14 mouse cellular contexts compared by ENCODE assay signal in the genomic region with DNA sequence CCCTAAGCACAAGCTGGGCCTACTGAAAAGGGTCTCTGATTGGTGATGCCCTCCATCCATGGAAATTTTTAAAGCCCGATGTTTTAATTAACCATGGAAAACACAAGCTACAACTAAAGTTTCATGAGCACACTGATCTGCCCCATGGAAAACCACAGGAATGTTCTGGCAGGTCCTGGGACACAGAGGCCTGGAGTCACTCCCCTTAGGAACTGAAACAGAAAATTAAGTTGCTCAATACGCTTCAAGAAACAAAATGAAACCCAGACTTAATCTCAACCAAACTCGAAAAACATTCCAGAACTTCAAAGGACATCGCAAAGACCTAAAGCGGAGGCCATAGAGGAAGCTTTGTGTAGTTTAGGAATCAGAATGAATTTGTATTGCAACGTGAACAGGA.
DNase-seq lines count a peak whose midpoint lies in the region; ATAC-seq and TF ChIP-seq lines count a peak whose summit lies in the region.
"Had no signal": no experiment of that assay in that cellular context is flagged by ENCODE, and none has a peak within 500 bp of the region (broad histone marks: within the 10 kb centered on the region; RNA-seq: fewer than 3 reads in every experiment).

No protein-coding gene starts in this region.

- no peak overlapping the region for H3K27ac ChIP-seq in kidney, embryonic 16.5 days (ENCODE audit: low read length)
- peak overlapping the region; percentile 0; the same call in 1 of the 2 replicates for H3K27ac ChIP-seq in kidney, embryonic 15.5 days
- H3K27ac ChIP-seq in lung, postnatal 0 days (ENCODE audit: low read length) = peak overlapping the region; percentile 68
- H3K27ac ChIP-seq: hindbrain, embryonic 13.5 days; neural tube, embryonic 13.5 days had no signal

- H3K4me3 ChIP-seq in kidney, embryonic 16.5 days (ENCODE audit: low read length) = no peak overlapping the region
- no peak overlapping the region for H3K4me3 ChIP-seq in kidney, embryonic 15.5 days (replicated peaks)
- H3K4me3 ChIP-seq in lung, postnatal 0 days (ENCODE audit: low read depth, low read length) = no peak overlapping the region
- H3K4me3 ChIP-seq: hindbrain, embryonic 13.5 days; megakaryocyte, embryonic 14.5 days; neural tube, embryonic 13.5 days had no signal

- no peak overlapping the region for H3K9ac ChIP-seq in kidney, embryonic 16.5 days (replicated peaks; ENCODE audit: low read length)
- no peak overlapping the region for H3K9ac ChIP-seq in kidney, embryonic 15.5 days
- H3K9ac ChIP-seq in lung, postnatal 0 days (replicated peaks; ENCODE audit: low read depth) = no peak overlapping the region
- H3K9ac ChIP-seq: hindbrain, embryonic 13.5 days; neural tube, embryonic 13.5 days had no signal

- TF ChIP-seq CTCF in lung, postnatal 0 days (IDR thresholded peaks at IDR 0.05) = no peak

- peak; percentile 41 for DNase-seq in kidney, adult 11 months
- peak; percentile 86 for DNase-seq in adipocyte (ENCODE audit: low spot score)
- peak; percentile 94 for DNase-seq in lung, postnatal 0 days (ENCODE audit: low spot score)
- no peak for DNase-seq in embryo, embryonic 11 days
- DNase-seq in layer of hippocampus, adult 9-10 months (ENCODE audit: low spot score) = no peak
- DNase-seq: cerebellum, postnatal 25 days; spleen, adult 18-20 months; thymus, postnatal 4 days had no signal

- H3K4me2 ChIP-seq in kidney, embryonic 16.5 days (replicated peaks; ENCODE audit: low read depth, low read length) = no peak overlapping the region
- no peak overlapping the region for H3K4me2 ChIP-seq in kidney, embryonic 15.5 days
- H3K4me2 ChIP-seq in lung, postnatal 0 days (replicated peaks; ENCODE audit: low read depth, low read length) = peak overlapping the region; percentile 8; the same call in 1 of the 2 replicates
- H3K4me2 ChIP-seq: hindbrain, embryonic 13.5 days; neural tube, embryonic 13.5 days had no signal

- H3K36me3 ChIP-seq in kidney, embryonic 16.5 days (ENCODE audit: insufficient read depth, low read length) = 0 out of 2 replicates have a peak, but pooled peaks cover 4% of the 10 kb centered on the region
- H3K36me3 ChIP-seq in kidney, embryonic 15.5 days = 0 out of 2 replicates have a peak, but pooled peaks cover 3% of the 10 kb centered on the region
- H3K36me3 ChIP-seq in lung, postnatal 0 days (ENCODE audit: insufficient read depth, low read length) = no peaks in the 10 kb centered on the region
- H3K36me3 ChIP-seq: G1E; neural tube, embryonic 13.5 days had no signal

- no peaks in the 10 kb centered on the region for H3K27me3 ChIP-seq in kidney, embryonic 16.5 days (ENCODE audit: insufficient read depth, low read length)
- no peaks in the 10 kb centered on the region for H3K27me3 ChIP-seq in kidney, embryonic 15.5 days
- H3K27me3 ChIP-seq in lung, postnatal 0 days (replicated peaks; ENCODE audit: insufficient read depth, low read length) = no peaks in the 10 kb centered on the region
- H3K27me3 ChIP-seq: hindbrain, embryonic 13.5 days; megakaryocyte, embryonic 14.5 days; neural tube, embryonic 13.5 days had no signal

- 71% methylated on average over 6 of the region's 6 CpGs for WGBS in kidney, embryonic 16.5 days
- WGBS in kidney, embryonic 15.5 days = 67% methylated on average over 6 of the region's 6 CpGs
- WGBS in lung, postnatal 0 days = 43% methylated on average over 6 of the region's 6 CpGs

- 0 out of 2 replicates have a peak, but pooled peaks cover 6% of the 10 kb centered on the region for H3K9me3 ChIP-seq in kidney, embryonic 16.5 days (ENCODE audit: low read length)
- H3K9me3 ChIP-seq in kidney, embryonic 15.5 days (replicated peaks) = 0 out of 2 replicates have a peak, but pooled peaks cover 5% of the 10 kb centered on the region
- no peaks in the 10 kb centered on the region for H3K9me3 ChIP-seq in lung, postnatal 0 days (ENCODE audit: low read length)

- H3K4me1 ChIP-seq in kidney, embryonic 16.5 days (ENCODE audit: insufficient read depth, low read length) = peaks cover 24% of the 10 kb centered on the region
- H3K4me1 ChIP-seq in kidney, embryonic 15.5 days = peaks cover 21% of the 10 kb centered on the region
- H3K4me1 ChIP-seq in lung, postnatal 0 days (ENCODE audit: insufficient read depth, low read depth, low read length) = peaks cover 4% of the 10 kb centered on the region; the same call in 1 of the 2 replicates
- H3K4me1 ChIP-seq: megakaryocyte, embryonic 14.5 days had no signal

- ATAC-seq in kidney, embryonic 16.5 days (ENCODE audit: low FRiP score, low TSS enrichment) = no peak
- no peak for ATAC-seq in kidney, embryonic 15.5 days (replicated peaks; ENCODE audit: low FRiP score)
- peak; percentile 87 for ATAC-seq in lung, postnatal 0 days

- peak; percentile 90 for TF ChIP-seq EP300 in lung, postnatal 0 days (IDR thresholded peaks at IDR 0.05)

Comparison
In these comparisons a context has a peak if more than half of its experiments do, and no peak if none do; other contexts are left out.
1. DNase-seq: peak in kidney, adult 11 months (single experiment), adipocyte (single experiment) and lung, postnatal 0 days (single experiment); none in embryo, embryonic 11 days (single experiment) and layer of hippocampus, adult 9-10 months (single experiment).